Mouse (Mus musculus): ENCODE data around the gene Cenpi. TPM values are rescaled to one million over a fixed set of nuclear protein-coding genes. Genes with fewer than 3 reads are reported as not detected.

Cenpi gene
- polyA plus RNA-seq (2015; fragmentation: Nextera tagmentation; extraction: Ambion mirVana), result 24.0 and 27.0 TPM in 2 replicates

- peak; percentile 98 for ATAC-seq (ENCODE audit: low read depth)
- Histone ChIP-seq H3K27me3 (no peaks in the 10 kb centered on the region), H3K4me3 (replicated peaks) (peak within 1 kb of the TSS; percentile 65), H3K27ac (peak within 1 kb of the TSS; percentile 58), H3K9me3 (replicated peaks) (no peaks in the 10 kb centered on the region), H3K9ac (peak within 1 kb of the TSS; percentile 70), H3K36me3 (peaks cover 20% of the 10 kb centered on the region), H3K4me1 (replicated peaks) (peaks cover 12% of the 10 kb centered on the region), H3K4me2 (peak within 1 kb of the TSS; percentile 73)
- 19% methylated on average over 36 of the region's 36 CpGs for WGBS (ENCODE audit: insufficient replicate concordance)
- peak; percentile 87 for DNase-seq
Observed at GRCm38 (mm10) chrX:134307534-134308274, at the start of gene Cenpi. Gene Cenpi, plus strand, starts transcription at chrX:134308084.

DNA sequence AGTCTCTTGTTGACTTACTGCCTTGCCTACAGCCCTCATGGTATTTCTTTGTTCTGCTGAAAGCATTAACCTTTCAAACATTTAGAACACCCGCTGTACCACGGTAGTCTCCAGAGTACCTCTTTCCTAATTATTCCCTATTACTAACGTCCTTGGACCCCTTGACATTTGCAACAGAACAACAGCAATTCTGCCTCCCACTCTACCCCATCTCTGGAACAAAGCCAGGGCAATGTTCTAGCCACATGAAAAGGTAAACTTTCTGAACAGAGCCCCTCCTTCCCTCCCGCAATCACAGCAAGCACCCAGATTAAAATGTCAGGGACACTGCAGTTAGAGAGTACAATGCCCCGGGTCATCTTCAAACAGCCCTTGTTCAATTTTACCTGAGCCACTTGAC lies 46.7 kb upstream of the Cenpi start:
- no peak for DNase-seq

DNA sequence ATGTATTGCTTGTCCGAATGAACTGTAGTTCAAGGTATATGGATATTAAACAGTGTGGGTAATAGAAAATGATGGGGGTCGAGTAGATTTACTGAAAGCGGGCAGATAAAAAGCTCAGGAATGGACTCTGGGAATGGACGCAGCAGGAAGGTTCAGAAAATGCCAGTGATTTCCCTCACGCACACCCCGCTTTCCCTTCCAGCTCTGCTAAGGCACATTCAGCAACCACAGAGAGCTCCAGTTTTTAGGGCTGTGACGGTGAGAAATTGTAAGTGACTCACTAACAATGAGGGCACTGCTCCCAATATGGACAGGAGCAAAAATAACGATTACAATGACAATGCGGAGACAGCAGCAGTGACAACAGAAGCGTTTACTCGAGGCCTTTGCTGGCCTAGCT lies 45.8 kb upstream of the Cenpi start:
- H3K27ac ChIP-seq, result no peak overlapping the region
- DNase-seq (no peak), ATAC-seq (ENCODE audit: low read depth) (no peak)
- H3K4me1 ChIP-seq (replicated peaks), result no peaks in the 10 kb centered on the region
- peaks cover 10% of the 10 kb centered on the region; the same call in 1 of the 2 replicates for H3K36me3 ChIP-seq
- no peaks in the 10 kb centered on the region for H3K9me3 ChIP-seq (replicated peaks)
- H3K4me3 ChIP-seq (replicated peaks), result no peak overlapping the region
- no peak overlapping the region for H3K9ac ChIP-seq
- 79% methylated on average over 11 of the region's 11 CpGs for WGBS (ENCODE audit: insufficient replicate concordance)
- no peaks in the 10 kb centered on the region for H3K27me3 ChIP-seq
- no peak overlapping the region for H3K4me2 ChIP-seq

More for the DNA sequence above, 46.7 kb upstream of the Cenpi start:
- Histone ChIP-seq H3K4me2 (no peak overlapping the region), H3K9me3 (replicated peaks) (no peaks in the 10 kb centered on the region), H3K27ac (no peak overlapping the region), H3K4me1 (replicated peaks) (no peaks in the 10 kb centered on the region), H3K27me3 (no peaks in the 10 kb centered on the region), H3K36me3 (peaks cover 9% of the 10 kb centered on the region; the same call in 1 of the 2 replicates), H3K9ac (no peak overlapping the region), H3K4me3 (replicated peaks) (no peak overlapping the region)
- 71% methylated on average over 5 of the region's 5 CpGs for WGBS (ENCODE audit: insufficient replicate concordance)
- ATAC-seq (ENCODE audit: low read depth), result no peak

GRCm38 (mm10) chrX:134275715-134276114 lies 32.2 kb upstream of the Cenpi start:
- WGBS (ENCODE audit: insufficient replicate concordance), result 28% methylated on average over 6 of the region's 6 CpGs
- Histone ChIP-seq H3K4me3 (replicated peaks) (peak overlapping the region; percentile 60), H3K4me2 (peak overlapping the region; percentile 64), H3K36me3 (no peaks in the 10 kb centered on the region), H3K27ac (0 out of 2 replicates have a peak overlapping the region, but pooled peaks have one; percentile 55), H3K9ac (0 out of 2 replicates have a peak overlapping the region, but pooled peaks have one; percentile 62), H3K4me1 (replicated peaks) (peaks cover 4% of the 10 kb centered on the region; the same call in 1 of the 2 replicates), H3K27me3 (no peaks in the 10 kb centered on the region), H3K9me3 (replicated peaks) (no peaks in the 10 kb centered on the region)
- ATAC-seq (ENCODE audit: low read depth) (no peak), DNase-seq (no peak)

DNA sequence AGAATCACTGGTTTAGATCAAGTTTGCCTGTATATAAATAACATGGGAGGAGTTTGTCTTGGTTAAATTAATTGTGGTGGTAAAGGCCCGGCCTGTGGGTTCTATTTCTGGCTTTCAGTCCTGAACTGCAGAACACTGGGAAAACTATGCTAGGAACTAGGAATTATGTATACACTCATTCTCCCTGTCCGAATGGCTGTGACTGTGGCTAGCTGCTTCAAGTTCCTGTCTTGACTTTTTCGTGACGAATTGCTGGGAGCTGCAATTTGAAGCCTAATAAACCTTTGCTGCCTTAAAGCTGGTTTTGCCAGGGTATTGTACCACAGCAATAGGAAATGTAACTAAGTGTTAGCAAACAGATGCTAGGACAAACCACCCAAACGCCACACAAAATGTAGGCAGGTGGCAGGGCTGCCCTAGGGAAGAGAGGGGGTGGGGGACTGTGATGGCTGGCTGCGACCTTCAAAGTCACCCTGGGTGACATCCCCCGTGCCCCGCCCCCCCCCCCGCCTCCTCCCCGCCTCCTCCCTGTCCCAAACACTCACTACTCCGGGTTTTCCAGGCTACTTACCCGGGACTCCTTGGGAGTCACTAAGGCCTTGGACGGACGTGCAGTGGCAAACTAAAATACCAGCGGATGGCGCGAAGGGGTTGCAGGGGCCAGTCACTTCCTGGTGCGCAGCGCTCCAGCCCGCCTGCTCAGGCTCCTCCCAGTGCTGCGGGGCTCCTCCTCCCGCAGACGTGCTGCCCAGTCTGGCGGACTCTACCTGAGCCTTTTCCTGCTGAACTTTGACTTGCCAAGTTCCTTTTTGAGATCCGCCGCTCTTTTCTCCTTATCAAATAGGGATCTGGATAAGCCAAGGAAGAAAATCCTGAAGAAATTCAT lies 31.4 kb upstream of the Cenpi start, which contains the start of gene Trmt2b:
Gene Trmt2b (minus strand): TSS at position 710 of the 886 bp plus-strand sequence.
- 12% methylated on average over 23 of the region's 26 CpGs for WGBS (ENCODE audit: insufficient replicate concordance)
- Histone ChIP-seq H3K9ac (peak within 1 kb of the TSS; percentile 62), H3K4me2 (peak within 1 kb of the TSS; percentile 64), H3K9me3 (replicated peaks) (no peaks in the 10 kb centered on the region), H3K4me3 (replicated peaks) (peak within 1 kb of the TSS; percentile 60), H3K27ac (peak within 1 kb of the TSS; percentile 55), H3K27me3 (no peaks in the 10 kb centered on the region), H3K36me3 (no peaks in the 10 kb centered on the region), H3K4me1 (replicated peaks) (peaks cover 4% of the 10 kb centered on the region; the same call in 1 of the 2 replicates)
- peak; percentile 61 for DNase-seq
- ATAC-seq (ENCODE audit: low read depth), result peak; percentile 96

GRCm38 (mm10) chrX:134280531-134280930 lies 27.4 kb upstream of the Cenpi start:
- DNase-seq, result no peak
- H3K4me1 ChIP-seq (replicated peaks), result peaks cover 4% of the 10 kb centered on the region; the same call in 1 of the 2 replicates
- H3K27me3 ChIP-seq, result no peaks in the 10 kb centered on the region
- 60% methylated on average over 3 of the region's 3 CpGs for WGBS (ENCODE audit: insufficient replicate concordance)
- no peak overlapping the region for H3K9ac ChIP-seq
- no peak overlapping the region for H3K4me3 ChIP-seq (replicated peaks)
- ATAC-seq (ENCODE audit: low read depth), result no peak
- no peak overlapping the region for H3K27ac ChIP-seq
- H3K4me2 ChIP-seq, result no peak overlapping the region
- H3K36me3 ChIP-seq, result no peaks in the 10 kb centered on the region
- H3K9me3 ChIP-seq (replicated peaks), result no peaks in the 10 kb centered on the region

DNA sequence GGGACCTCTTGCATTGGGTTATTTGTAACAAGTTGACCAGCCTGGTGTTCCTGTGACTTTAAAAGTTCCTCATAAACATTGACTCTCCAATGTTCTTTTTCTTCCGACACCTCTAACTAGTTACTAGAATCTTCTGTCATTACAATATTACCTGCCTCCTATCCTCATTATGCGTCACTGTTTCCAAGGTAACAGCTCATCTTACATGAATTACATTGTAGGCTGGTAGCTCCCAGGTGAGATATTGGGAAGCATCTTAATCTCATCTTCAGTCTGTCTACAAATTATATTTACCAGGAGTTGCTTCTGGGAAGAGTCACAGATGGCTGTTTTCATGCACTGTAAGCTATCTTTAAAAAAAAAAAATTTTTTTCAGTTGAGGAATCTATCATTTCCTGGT lies 22.8 kb upstream of the Cenpi start:
- no peaks in the 10 kb centered on the region for H3K9me3 ChIP-seq (replicated peaks)
- no peak overlapping the region for H3K4me2 ChIP-seq
- DNase-seq (no peak), ATAC-seq (ENCODE audit: low read depth) (no peak)
- H3K4me1 ChIP-seq (replicated peaks), result no peaks in the 10 kb centered on the region
- 80% methylated on average over 2 of the region's 2 CpGs for WGBS (ENCODE audit: insufficient replicate concordance)
- no peaks in the 10 kb centered on the region for H3K36me3 ChIP-seq
- no peaks in the 10 kb centered on the region for H3K27me3 ChIP-seq
- no peak overlapping the region for H3K4me3 ChIP-seq (replicated peaks)
- no peak overlapping the region for H3K9ac ChIP-seq
- no peak overlapping the region for H3K27ac ChIP-seq

DNA sequence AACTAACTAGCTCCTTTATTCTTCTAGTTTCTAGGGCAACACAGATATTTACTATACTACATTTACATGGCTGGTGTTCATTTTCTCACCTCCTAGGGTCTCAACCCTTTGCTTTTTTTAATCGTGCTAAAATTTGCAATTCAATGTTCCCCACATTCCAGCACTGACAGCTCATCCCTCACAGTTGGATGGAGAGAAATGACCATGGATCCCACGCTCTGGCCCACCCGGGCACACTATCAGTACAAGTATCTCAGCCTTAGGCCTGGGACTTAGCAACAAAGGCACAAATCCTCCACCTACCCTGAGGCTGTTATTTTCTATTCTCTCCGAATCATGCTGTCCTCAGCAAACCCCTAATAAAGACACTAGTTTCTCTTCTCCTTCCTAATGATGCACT lies 22.1 kb upstream of the Cenpi start:
- 57% methylated on average over 4 of the region's 4 CpGs for whole genome bisulfite sequencing (ENCODE audit: insufficient replicate concordance)
- no peak overlapping the region for H3K27ac ChIP-seq
- no peak overlapping the region for H3K4me3 ChIP-seq (replicated peaks)
- no peak for DNase-seq
- no peaks in the 10 kb centered on the region for H3K36me3 ChIP-seq
- H3K9ac ChIP-seq, result no peak overlapping the region
- no peaks in the 10 kb centered on the region for H3K27me3 ChIP-seq
- H3K9me3 ChIP-seq (replicated peaks), result no peaks in the 10 kb centered on the region
- no peak overlapping the region for H3K4me2 ChIP-seq
- H3K4me1 ChIP-seq (replicated peaks), result no peaks in the 10 kb centered on the region
- no peak for ATAC-seq (ENCODE audit: low read depth)

GRCm38 (mm10) chrX:134287305-134287704 lies 20.6 kb upstream of the Cenpi start:
- ATAC-seq (ENCODE audit: low read depth), result no peak
- WGBS (ENCODE audit: insufficient replicate concordance), result 58% methylated on average over 2 of the region's 2 CpGs
- Histone ChIP-seq H3K36me3 (no peaks in the 10 kb centered on the region), H3K27me3 (peaks cover 5% of the 10 kb centered on the region; the same call in 1 of the 2 replicates), H3K4me2 (no peak overlapping the region), H3K9me3 (replicated peaks) (no peaks in the 10 kb centered on the region), H3K9ac (no peak overlapping the region), H3K4me3 (replicated peaks) (no peak overlapping the region), H3K27ac (no peak overlapping the region), H3K4me1 (replicated peaks) (no peaks in the 10 kb centered on the region)
- DNase-seq, result no peak

DNA sequence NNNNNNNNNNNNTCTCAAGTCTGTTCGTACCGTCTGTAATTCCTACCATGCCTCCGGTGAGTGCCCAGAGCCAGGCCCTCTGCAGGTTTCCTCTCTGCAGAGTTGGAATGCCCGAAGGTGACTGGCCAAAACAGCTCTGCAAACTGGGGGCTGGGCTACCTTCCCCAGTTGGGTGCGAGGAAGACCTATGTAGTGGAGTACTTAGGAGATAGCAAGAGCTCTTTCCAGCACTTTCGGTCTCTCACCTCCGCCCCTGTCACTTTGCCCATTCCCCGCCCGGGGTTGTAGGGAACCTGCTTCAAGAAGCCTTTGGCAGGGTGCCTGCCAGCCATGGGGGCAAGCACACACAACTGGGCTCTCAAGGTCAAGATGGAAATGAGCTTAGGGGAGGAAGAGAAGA lies 11.6 kb upstream of the Cenpi start:
- H3K9ac ChIP-seq, result no peak overlapping the region
- WGBS (ENCODE audit: insufficient replicate concordance), result 19% methylated on average over 9 of the region's 9 CpGs
- no peak overlapping the region for H3K4me3 ChIP-seq (replicated peaks)
- peaks cover 54% of the 10 kb centered on the region for H3K27me3 ChIP-seq
- no peak overlapping the region for H3K27ac ChIP-seq
- H3K9me3 ChIP-seq (replicated peaks), result no peaks in the 10 kb centered on the region
- H3K4me2 ChIP-seq, result 0 out of 2 replicates have a peak overlapping the region, but pooled peaks have one; percentile 41
- no peak for ATAC-seq (ENCODE audit: low read depth)
- H3K36me3 ChIP-seq, result no peaks in the 10 kb centered on the region
- no peak for DNase-seq
- no peaks in the 10 kb centered on the region for H3K4me1 ChIP-seq (replicated peaks)

DNA sequence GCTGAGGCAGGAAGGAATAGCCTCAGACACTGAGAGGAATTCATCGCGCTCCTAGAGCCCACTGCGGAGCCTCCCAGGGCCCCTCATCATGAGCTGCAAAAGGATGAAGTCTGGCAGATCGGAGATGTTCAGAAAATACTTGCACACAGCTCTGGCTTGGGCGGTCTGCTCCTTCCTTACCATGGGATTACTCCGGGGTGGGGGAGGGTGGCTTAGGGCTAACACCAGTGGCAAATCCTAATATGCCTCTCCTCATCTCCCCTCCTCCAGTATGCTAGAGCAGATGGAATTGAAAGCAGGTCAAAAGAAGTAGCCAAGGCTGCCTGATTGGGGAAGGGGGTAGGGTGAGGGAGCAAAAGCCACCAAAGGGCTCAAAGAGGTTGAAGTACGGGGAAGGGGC lies 11.1 kb upstream of the Cenpi start:
- Histone ChIP-seq H3K9ac (no peak overlapping the region), H3K27me3 (peaks cover 54% of the 10 kb centered on the region), H3K4me1 (replicated peaks) (no peaks in the 10 kb centered on the region), H3K36me3 (no peaks in the 10 kb centered on the region), H3K4me3 (replicated peaks) (no peak overlapping the region), H3K27ac (no peak overlapping the region), H3K9me3 (replicated peaks) (no peaks in the 10 kb centered on the region), H3K4me2 (no peak overlapping the region)
- DNase-seq (no peak), ATAC-seq (ENCODE audit: low read depth) (no peak)
- WGBS (ENCODE audit: insufficient replicate concordance), result 20% methylated on average over 7 of the region's 7 CpGs

All from liver, embryonic 13.5 days (tissue).